Mouse (Mus musculus) kidney, postnatal 4 days (tissue): ENCODE data around the gene Syvn1.

Experiments
- DNase-seq, 2 experiments: peaks; one replicate each; pipeline ENCODE4 v3.0.0; 2021; ENCODE audit warnings: mixed read lengths in 2 of 2

The Syvn1 gene

DNA sequence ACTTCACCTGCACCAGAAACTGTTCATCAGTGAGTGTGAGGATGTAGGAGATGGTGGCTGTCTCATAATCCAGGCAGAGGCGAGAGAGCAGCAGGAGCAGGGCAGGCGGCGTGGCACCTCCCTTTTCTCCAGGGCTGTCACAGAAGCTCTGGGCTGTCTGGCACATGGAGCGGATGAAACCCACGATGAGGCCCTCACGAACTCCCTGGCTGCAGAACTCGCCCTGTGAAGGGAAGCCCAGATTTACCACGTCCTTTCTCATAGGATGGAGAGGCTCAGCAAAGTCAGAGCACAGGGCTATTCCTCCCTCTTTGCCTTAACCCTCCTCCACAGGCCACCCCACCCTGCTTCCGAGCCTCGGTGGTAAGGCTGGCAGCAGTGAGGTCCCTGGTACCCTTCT is 23.5 kb downstream of the Syvn1 start:
- DNase-seq, result no peak

GRCm38 (mm10) chr19:6070571-6071250 is 24.3 kb downstream of the Syvn1 start:
- DNase-seq, result no peak

DNA sequence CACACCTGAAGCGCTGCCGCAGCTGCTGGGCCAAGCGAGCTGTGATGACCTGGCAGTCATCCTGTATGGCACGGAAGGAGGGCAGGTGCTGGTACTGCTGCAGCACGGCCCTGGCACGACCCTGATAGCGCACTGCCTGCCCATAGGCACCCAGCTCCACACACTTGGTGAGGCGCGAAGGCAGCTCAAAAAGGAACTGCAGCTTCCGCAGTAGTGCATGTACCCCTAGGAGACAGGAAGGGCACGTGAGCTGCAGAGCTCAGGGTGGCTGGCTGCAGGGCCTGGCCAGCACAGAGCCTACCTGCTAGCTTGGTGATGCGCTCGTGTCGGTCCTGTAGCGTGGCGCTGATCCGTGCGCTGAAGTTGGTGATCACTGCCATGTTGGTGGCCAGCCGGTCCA is 24.9 kb downstream of the Syvn1 start:
- DNase-seq, result no peak

DNA sequence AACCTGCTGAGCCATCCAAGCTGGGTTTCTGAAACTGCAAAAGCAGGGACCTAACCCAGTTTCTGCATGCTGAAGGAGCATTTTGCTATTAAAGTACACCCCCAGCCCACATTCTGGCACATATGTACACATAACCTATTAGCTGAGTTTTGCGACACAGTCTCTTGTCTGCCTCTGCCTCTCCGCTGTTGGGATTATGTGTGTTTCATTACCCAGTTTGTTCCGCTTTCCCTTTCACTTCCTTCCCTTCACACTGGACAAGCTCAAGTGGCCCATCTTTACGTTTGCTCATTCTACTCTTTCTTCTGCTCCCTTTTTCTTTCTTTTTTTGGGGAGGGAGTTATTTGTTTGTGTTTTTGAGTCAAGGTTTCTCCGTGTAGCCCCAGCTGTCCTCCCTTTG is 27.5 kb downstream of the Syvn1 start:
- DNase-seq, result no peak

DNA sequence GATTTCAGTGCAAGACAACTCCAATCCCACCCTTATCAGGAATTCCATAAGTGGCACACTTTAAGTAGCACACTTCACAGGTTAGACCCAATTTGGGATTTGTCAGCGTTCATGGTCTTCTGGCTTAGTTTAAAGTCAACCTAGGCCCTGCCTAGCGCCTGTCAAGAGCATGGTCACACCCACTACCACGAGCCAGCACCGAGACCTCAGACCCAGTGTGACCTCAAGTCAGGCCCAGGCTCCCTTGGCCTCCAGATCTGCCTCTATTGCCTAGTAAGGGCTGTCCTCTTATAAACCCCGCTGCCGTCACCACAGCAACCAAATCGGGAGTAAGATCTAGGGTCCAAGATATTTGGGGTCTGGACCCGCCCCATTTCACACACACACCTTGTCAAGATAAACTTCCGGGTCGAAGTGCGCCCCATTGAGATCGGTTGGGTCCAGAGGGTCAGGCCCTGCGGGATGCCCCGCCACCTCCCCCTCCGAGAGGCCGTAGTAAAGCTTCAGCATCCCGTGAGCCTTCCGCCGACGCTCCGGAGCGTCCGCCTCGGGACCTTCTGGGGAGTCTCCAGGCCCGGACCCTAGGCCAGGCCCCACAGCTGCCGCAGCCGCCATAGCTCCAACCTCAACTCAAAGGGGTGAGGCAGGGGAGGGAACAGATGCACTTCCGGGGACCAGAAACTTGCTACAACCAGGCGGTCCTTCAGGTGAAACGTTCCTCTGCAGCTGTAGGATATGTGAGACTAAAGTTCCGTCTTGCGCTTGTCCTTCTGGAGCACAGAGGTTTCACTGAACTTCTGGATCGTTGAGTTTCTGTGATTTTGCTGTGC is 30.4 kb downstream of the Syvn1 start, which contains the start of gene Vps51:
TSS of gene Vps51 (minus strand) at position 668 of the 830 bp plus-strand sequence.
- DNase-seq, result peak; percentile 89 to 91

- DNase-seq, result no peak
Measured at GRCm38 (mm10) chr19:6079983-6080480, 33.7 kb downstream of the Syvn1 start, which contains the start of gene Tmem262. Gene Tmem262, plus strand, starts transcription at chr19:6080033.

DNA sequence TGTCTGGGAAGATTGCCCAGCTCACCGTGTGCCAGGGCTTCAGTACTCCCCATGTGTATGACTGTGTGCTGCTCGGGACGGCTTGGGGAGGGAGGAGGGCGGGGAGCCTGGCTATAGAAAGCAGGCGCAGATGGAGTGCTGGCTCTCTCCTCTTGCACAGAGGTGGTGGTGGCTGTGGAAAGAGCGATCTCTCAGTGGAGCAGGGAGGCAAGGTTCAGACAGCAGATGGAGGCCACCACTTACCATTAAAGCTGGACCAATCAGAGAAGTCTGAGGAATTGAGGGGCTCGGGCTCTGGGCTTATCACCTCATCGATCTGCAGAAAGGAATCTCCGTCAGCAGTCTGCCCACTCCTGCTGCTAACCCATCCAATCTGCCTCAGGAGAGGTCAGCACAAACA is 35.8 kb downstream of the Syvn1 start, which contains the start of gene Gm28374:
TSS of gene Gm28374 (minus strand) at position 101 of the 400 bp plus-strand sequence.
- DNase-seq, result no peak

DNA sequence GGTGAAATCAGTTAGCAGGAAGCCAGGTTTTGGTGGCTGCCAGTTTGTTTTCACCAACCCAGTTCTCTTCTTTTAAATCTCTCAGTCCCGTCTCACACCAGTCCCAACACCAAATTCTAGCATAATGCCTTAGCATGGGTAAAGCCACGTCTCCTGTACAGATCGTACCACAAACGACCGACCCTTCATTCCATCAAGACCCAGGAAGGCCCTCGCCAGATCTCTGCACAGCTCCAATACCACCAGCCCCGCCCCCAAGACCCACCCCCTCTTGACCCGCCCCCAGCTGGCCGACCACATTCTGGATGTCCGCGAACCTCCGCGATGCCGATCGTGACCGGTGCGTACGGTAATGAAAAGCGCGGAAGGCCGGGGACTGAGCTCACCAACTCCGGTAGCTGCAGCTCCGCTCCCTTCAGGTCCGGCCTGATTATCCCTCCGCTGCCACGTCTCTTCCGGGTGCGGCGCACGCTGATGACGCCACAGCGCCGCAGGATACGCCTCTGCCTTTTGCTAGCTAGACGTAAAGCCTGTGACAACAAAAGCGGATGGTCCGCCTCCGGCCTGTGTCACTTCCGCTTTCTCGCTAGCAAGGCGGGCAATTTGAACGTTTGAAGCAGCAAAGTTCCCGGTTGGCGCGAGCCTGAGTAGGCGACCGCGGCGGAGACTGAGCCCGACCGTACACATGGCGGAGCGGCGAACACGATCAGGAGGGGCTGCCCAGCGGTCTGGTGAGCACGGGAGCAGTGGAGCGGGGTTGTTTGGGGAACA is 38.3 kb downstream of the Syvn1 start, which contains the start of the genes Zfpl1 and Cdca5:
TSS of gene Zfpl1 (minus strand) at position 479 of the 771 bp plus-strand sequence.
TSS of gene Cdca5 (plus strand) at position 506 of the 771 bp plus-strand sequence.
- DNase-seq, result peak; percentile 97 to 98

GRCm38 (mm10) chr19:6085417-6085879 is 39.1 kb downstream of the Syvn1 start:
- peak; percentile 78 to 86 for DNase-seq

DNA sequence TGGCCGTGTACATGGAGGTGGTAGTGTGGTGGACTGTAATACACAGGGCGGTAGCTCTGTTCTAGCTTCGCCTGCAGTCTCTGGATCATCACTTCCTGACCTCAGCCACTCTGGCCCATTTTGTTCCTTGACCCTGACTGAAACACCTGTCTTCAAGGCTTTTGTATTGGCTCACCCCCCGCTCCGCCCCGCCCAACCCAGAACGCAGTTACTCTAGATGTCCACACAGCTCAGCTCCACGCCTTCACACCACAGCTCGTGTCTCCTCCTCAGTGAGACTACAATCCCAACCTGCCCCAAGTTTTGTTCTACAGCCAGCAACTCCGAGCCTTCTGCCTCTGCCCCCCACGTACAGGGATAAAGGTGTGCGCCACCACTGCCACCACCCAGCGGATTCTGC is 42.5 kb downstream of the Syvn1 start:
- DNase-seq, result no peak

DNA sequence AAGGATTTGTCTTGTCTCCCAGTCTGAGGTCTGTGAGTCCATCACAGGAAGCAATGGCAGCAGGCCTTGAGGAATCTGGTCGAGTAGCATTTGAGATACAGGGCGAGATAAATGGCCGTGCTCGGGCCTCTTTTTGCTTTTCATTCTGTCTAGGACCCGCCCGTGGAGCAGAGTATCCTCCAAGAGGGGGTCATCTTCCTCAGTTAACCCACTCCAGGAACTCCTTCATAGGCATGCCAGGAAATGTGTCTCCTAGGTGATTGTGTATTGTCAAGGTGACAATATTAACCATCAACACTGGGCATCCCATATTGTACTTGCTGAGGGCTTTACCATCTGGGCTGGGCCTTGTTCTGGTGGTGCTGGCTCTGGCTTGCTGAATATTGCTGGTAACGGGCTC is 47.7 kb downstream of the Syvn1 start, which contains the start of gene AC131692.1:
TSS of gene AC131692.1 (plus strand) at position 301 of the 400 bp plus-strand sequence.
- no peak for DNase-seq

DNA sequence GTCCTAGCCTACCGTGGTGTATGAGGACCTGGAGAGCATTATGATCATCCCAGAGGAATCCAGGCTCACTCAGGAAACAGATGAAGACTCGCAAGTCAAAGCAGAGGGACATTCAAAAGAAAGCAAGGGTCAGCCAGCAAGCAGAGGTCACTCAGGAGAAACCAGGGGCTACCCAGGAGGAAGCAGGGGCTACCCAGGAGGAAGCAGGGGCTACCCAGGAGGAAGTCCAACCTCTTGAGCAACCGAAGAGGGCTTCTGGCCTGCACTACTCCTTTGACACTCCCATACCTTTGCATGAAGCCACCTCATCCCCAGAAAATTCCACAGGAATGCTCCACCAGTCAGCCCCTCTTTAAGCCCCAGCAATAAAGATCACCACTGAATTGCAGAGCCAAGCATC is 51.5 kb downstream of the Syvn1 start:
- peak in 1 of 2 experiments; percentile 31 for DNase-seq

- DNase-seq, result no peak
Measured at GRCm38 (mm10) chr19:6101186-6101585, 54.8 kb downstream of the Syvn1 start.

GRCm38 (mm10) chr19:6102169-6102853 is 55.9 kb downstream of the Syvn1 start:
- no peak for DNase-seq
